Mouse (Mus musculus): ENCODE data around the gene Tnfrsf21. TPM values are rescaled to one million over a fixed set of nuclear protein-coding genes. Genes with fewer than 3 reads are reported as not detected.

The Tnfrsf21 gene
- polyA plus RNA-seq, 1 experiment from 2014 or later: 41.9 TPM

GRCm38 (mm10) chr17:43081225-43081624 lies 64.9 kb downstream of the Tnfrsf21 start:
- Histone ChIP-seq H3K4me1 (peaks cover 27% of the 10 kb centered on the region), H3K9ac (no peak overlapping the region), H3K4me3 (no peak overlapping the region), H3K36me3 (peaks cover 40% of the 10 kb centered on the region), H3K9me3 (replicated peaks) (no peaks in the 10 kb centered on the region), H3K27me3 (replicated peaks) (no peaks in the 10 kb centered on the region), H3K27ac (no peak overlapping the region), H3K4me2 (no peak overlapping the region)
- ATAC-seq: no peak
- 75% methylated on average over 5 of the region's 5 CpGs for WGBS (ENCODE audit: insufficient replicate concordance)

DNA sequence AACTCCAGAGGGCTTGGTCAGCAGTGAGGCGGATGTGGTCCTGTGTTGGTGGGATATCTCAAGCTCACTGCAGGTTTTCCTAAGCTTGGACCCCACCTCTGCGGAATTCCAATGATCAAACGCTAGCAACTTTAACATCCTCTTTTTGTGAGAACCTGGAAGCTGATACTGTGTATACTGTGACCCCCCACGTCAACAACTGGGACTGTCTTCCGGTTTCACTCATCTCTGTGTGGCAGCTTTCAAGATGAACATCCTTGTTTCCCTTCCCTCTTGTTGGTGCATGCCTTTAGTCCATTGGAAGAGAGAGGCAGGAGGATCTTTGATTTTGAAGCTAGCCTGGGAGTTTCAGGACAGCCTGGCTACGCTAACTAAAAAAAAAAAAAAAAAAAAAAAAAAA lies 73.1 kb downstream of the Tnfrsf21 start:
- Histone ChIP-seq H3K4me3 (no peak overlapping the region), H3K9ac (no peak overlapping the region), H3K36me3 (peaks cover 54% of the 10 kb centered on the region), H3K9me3 (replicated peaks) (no peaks in the 10 kb centered on the region), H3K4me2 (no peak overlapping the region), H3K4me1 (peaks cover 43% of the 10 kb centered on the region), H3K27me3 (replicated peaks) (no peaks in the 10 kb centered on the region), H3K27ac (peak overlapping the region; percentile 28; the same call in 1 of the 2 replicates)
- WGBS (ENCODE audit: insufficient replicate concordance): 83% methylated on average over 6 of the region's 6 CpGs
- ATAC-seq: no peak

- Histone ChIP-seq H3K27ac (peak overlapping the region; percentile 94), H3K36me3 (peaks cover 42% of the 10 kb centered on the region), H3K4me3 (no peak overlapping the region), H3K9ac (peak overlapping the region; percentile 60), H3K27me3 (replicated peaks) (no peaks in the 10 kb centered on the region), H3K4me2 (peak overlapping the region; percentile 51), H3K4me1 (peaks cover 44% of the 10 kb centered on the region), H3K9me3 (replicated peaks) (no peaks in the 10 kb centered on the region)
- 59% methylated on average over 3 of the region's 3 CpGs for WGBS (ENCODE audit: insufficient replicate concordance)
- ATAC-seq: peak; percentile 86
Observed at GRCm38 (mm10) chr17:43090948-43091724, 74.8 kb downstream of the Tnfrsf21 start.

DNA sequence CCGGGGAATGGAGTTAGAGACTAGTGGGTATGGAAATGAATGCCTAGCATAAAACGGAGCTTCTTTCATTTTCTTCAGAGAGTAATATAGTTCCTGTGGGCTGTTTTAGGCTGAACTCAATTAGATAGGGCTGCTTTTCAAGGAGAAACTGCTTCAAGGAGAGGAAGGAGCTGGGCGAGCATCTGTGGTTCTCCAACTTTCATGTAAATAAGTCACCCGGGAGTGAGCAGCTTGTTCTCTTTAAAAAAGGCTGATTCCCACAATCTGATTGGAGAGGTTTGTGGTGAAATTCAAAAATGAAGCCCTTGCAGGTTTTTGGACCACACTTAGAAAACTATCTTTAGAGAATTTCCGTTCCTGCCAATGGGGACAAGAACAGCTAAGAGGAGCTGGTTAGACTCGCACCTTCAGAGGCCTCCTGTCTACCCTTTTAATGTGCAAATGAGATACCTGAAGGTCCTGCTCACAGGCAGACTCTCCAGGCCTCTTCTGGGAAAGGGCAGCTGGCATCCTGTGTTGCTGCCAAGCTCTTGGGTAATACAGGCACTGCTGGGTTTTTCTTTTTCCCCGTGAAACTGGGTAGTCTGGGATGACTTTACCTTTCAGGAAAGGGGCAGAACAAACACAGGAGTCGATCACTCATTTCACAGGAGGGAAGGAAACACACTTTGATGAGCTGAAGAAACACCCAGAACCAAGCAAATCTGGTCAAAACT lies 76.1 kb downstream of the Tnfrsf21 start:
- Histone ChIP-seq H3K9me3 (replicated peaks) (no peaks in the 10 kb centered on the region), H3K36me3 (peaks cover 29% of the 10 kb centered on the region), H3K27me3 (replicated peaks) (no peaks in the 10 kb centered on the region), H3K27ac (peak overlapping the region; percentile 94), H3K4me1 (peaks cover 51% of the 10 kb centered on the region), H3K4me2 (no peak overlapping the region), H3K4me3 (no peak overlapping the region), H3K9ac (peak overlapping the region; percentile 9)
- 46% methylated on average over 8 of the region's 8 CpGs for WGBS (ENCODE audit: insufficient replicate concordance)
- no peak for ATAC-seq

DNA sequence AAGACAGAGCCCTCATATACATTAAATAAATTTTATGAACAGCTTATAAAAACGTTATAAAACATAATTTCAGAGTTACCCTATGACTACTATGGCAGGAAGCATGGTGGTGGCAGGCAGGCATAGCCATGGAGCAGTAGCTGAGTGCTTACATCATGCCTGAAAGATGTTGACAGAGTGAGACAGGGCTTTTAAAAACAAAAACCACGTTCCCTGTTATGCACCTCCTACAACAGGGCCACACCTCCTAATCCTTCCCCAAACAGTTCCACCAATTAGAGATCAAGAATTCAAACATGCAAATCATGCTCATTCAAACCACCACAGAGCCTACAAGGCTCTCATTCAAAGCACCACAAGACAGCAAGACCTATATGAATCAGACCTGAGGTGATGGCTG lies 77.9 kb downstream of the Tnfrsf21 start:
- Histone ChIP-seq H3K4me2 (no peak overlapping the region), H3K36me3 (peaks cover 11% of the 10 kb centered on the region), H3K9me3 (replicated peaks) (no peaks in the 10 kb centered on the region), H3K4me3 (no peak overlapping the region), H3K4me1 (peaks cover 52% of the 10 kb centered on the region), H3K27me3 (replicated peaks) (no peaks in the 10 kb centered on the region), H3K27ac (no peak overlapping the region), H3K9ac (no peak overlapping the region)
- WGBS (ENCODE audit: insufficient replicate concordance): 20% methylated on average over 2 of the region's 2 CpGs
- ATAC-seq: peak; percentile 57

DNA sequence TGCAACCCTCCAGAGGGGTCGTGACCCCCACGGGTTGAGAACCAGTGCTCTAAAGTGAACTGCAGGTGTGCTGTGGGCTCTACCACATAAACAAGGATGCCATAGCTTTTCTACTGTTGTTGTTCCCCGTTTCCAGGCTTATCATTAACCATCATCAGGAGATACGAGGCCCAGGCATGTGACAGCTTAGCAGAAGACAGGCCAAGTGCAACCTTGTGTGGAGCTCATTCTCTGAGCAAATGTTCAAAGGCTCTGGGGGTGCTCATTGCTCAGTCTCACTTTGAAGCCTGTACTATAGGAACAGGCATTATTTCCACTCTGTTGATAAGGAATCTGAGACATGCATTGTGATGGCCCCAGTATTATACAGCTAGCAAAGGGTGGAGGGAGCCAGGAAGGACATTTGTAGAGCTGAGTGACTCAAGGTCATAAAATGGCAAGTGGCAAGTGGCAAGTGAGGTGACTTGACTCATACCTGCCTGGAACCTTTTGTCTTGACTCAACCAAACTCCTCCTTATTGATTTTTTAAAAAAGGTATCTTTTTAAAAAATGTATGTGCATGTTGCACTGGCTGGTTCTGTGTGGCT lies 80.8 kb downstream of the Tnfrsf21 start:
- Histone ChIP-seq H3K4me2 (no peak overlapping the region), H3K36me3 (no peaks in the 10 kb centered on the region), H3K4me3 (no peak overlapping the region), H3K9me3 (replicated peaks) (no peaks in the 10 kb centered on the region), H3K27ac (no peak overlapping the region), H3K9ac (no peak overlapping the region), H3K27me3 (replicated peaks) (no peaks in the 10 kb centered on the region), H3K4me1 (peaks cover 30% of the 10 kb centered on the region)
- WGBS (ENCODE audit: insufficient replicate concordance): 48% methylated on average over 4 of the region's 4 CpGs
- ATAC-seq: no peak

DNA sequence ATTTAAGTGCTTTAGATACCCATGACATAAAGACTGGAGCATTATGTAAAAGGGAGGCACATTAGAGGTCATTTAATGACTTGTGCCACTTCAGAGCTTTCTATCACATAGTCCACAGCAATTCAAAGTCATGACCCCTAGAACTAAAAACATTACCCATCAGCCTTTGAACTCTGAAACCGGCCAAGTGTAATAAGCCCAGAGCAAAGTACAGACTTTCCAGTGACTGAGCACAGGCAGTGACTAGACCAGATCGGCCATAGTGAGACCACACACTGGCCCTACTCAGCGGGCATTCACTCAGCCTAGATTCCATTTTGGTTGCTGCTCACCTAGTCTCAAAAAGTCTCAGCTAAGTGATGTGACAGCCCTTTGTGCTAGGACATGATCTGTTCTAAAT lies 89.8 kb downstream of the Tnfrsf21 start:
- Histone ChIP-seq H3K36me3 (no peaks in the 10 kb centered on the region), H3K4me1 (no peaks in the 10 kb centered on the region), H3K27me3 (replicated peaks) (peaks cover 3% of the 10 kb centered on the region; the same call in 1 of the 2 replicates), H3K4me2 (no peak overlapping the region), H3K9me3 (replicated peaks) (no peaks in the 10 kb centered on the region), H3K9ac (no peak overlapping the region), H3K27ac (no peak overlapping the region), H3K4me3 (no peak overlapping the region)
- no peak; the same call in 1 of the 2 replicates for ATAC-seq
- WGBS (ENCODE audit: insufficient replicate concordance): 64% methylated on average over 3 of the region's 3 CpGs

- Histone ChIP-seq H3K9me3 (replicated peaks) (no peaks in the 10 kb centered on the region), H3K36me3 (no peaks in the 10 kb centered on the region), H3K4me1 (no peaks in the 10 kb centered on the region), H3K9ac (no peak overlapping the region), H3K27me3 (replicated peaks) (peaks cover 3% of the 10 kb centered on the region; the same call in 1 of the 2 replicates), H3K4me3 (no peak overlapping the region), H3K4me2 (no peak overlapping the region), H3K27ac (no peak overlapping the region)
- no peak for ATAC-seq
- 76% methylated on average over 5 of the region's 5 CpGs for WGBS (ENCODE audit: insufficient replicate concordance)
Observed at GRCm38 (mm10) chr17:43107338-43107737, 91.0 kb downstream of the Tnfrsf21 start.

- no peak overlapping the region for H3K27ac ChIP-seq
- H3K9me3 ChIP-seq (replicated peaks): no peaks in the 10 kb centered on the region
- 55% methylated on average over 4 of the region's 4 CpGs for WGBS (ENCODE audit: insufficient replicate concordance)
- H3K4me2 ChIP-seq: no peak overlapping the region
- no peak overlapping the region for H3K9ac ChIP-seq
- H3K36me3 ChIP-seq: no peaks in the 10 kb centered on the region
- ATAC-seq: no peak
- H3K27me3 ChIP-seq (replicated peaks): peaks cover 3% of the 10 kb centered on the region; the same call in 1 of the 2 replicates
- no peak overlapping the region for H3K4me3 ChIP-seq
- H3K4me1 ChIP-seq: no peaks in the 10 kb centered on the region
Observed at GRCm38 (mm10) chr17:43109501-43109900, 93.1 kb downstream of the Tnfrsf21 start.

DNA sequence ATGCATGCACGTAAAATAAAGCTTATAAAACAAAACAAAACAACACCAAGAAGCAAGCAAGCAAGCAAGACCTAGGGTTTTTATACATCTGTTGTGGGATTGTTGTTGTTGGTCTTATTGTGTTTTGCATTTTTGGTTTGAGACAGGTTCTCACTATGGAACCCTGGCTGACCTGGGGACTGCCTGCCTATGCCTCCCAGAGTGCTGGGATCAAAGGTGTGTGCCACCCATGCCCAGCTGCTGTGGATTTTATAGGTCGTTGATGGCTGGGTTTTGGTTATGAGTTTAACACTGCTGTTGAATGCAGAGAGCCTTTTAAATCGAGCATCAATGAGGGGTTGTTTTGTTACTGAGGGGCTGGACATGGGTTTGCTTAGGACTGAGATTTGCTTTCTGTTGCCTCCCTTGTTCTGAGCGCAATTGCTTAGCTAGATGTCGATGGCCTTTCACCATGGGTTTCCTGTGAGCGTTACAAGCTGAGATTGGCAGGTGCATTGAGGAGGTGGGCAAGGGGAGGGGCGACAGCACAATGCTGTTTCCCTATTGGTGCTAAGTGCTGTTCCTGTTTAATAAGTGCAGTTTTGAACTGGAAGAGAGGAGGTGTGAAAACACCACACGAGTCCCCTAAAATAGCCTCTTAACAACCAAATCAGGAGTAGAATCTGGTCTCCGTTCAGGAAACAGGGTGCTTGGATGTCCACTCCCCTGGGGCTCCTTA lies 94.0 kb downstream of the Tnfrsf21 start:
- Histone ChIP-seq H3K9ac (no peak overlapping the region), H3K36me3 (no peaks in the 10 kb centered on the region), H3K27ac (no peak overlapping the region), H3K9me3 (replicated peaks) (no peaks in the 10 kb centered on the region), H3K4me2 (no peak overlapping the region), H3K27me3 (replicated peaks) (0 out of 2 replicates have a peak, but pooled peaks cover 3% of the 10 kb centered on the region), H3K4me3 (no peak overlapping the region), H3K4me1 (peaks cover under 1% of the 10 kb centered on the region; the same call in 1 of the 2 replicates)
- no peak for ATAC-seq
- 62% methylated on average over 9 of the region's 9 CpGs for WGBS (ENCODE audit: insufficient replicate concordance)

DNA sequence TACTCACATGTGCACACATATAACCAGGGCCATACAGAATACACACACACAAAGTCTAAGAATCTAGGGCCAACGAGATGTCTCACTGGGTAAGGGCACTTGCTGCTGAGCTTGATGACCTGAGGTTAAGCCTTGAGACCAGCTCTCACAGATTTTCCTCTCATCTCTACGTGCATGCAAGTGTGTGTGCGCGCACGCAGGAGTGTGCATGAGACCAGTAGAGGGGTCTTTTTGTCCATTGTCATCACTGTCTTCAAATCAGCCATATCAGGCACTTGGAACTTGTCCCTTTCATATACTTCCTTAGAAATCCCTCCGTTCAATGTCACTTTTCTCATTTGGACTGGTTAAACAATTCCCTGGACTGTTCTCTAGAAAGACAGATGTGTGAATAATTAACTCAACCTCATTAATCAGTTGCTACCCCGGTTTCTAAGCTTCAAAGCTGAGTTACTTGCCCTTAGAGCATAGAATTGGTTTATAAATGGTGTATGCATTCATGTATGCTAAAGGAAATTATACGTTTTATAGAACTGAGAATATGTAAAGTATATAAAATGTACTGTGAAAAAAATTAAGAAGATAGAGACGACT lies 97.1 kb downstream of the Tnfrsf21 start:
- no peak for ATAC-seq
- Histone ChIP-seq H3K27ac (no peak overlapping the region), H3K9ac (no peak overlapping the region), H3K4me3 (no peak overlapping the region), H3K27me3 (replicated peaks) (0 out of 2 replicates have a peak, but pooled peaks cover 3% of the 10 kb centered on the region), H3K36me3 (no peaks in the 10 kb centered on the region), H3K4me1 (peaks cover 14% of the 10 kb centered on the region), H3K9me3 (replicated peaks) (no peaks in the 10 kb centered on the region), H3K4me2 (no peak overlapping the region)
- WGBS (ENCODE audit: insufficient replicate concordance): 68% methylated on average over 9 of the region's 9 CpGs

Data from liver, embryonic 12.5 days (tissue).